ENCODE assay signal across 18 mouse cellular contexts in the genomic region with DNA sequence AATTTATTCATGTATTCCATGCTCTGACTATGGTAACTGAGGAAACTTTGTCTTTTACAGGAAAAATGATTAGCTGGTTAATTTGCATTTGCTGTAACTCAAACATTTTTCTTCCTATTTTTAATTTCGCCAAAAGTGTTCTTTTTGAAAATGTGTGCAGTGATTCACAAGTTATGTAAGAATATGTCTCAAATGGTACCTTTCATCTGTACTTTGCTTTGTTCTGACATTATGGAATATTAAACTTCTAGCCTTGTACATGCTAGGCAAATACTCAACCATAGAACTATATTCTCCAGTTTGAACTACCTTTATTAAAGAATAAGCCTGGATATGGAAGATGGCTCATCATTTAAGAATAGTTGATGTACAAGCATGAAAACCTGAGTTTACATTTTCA.
DNase-seq lines count a peak whose midpoint lies in the region; TF ChIP-seq lines count a peak whose summit lies in the region.
"Had no signal": no experiment of that assay in that cellular context is flagged by ENCODE, and none has a peak within 500 bp of the region (broad histone marks: within the 10 kb centered on the region; RNA-seq: fewer than 3 reads in every experiment).

No protein-coding gene starts in this region.

- TF ChIP-seq CTCF in layer of hippocampus, adult 2 months (conservative IDR thresholded peaks at IDR 0.05) = no peak
- TF ChIP-seq CTCF in left cerebral cortex, adult 2 months (IDR thresholded peaks at IDR 0.05) = no peak

- no peak overlapping the region for H3K4me3 ChIP-seq in layer of hippocampus, adult 2 months
- H3K4me3 ChIP-seq in left cerebral cortex, adult 2 months = no peak overlapping the region
- H3K4me3 ChIP-seq: embryonic facial prominence, embryonic 10.5 days; embryonic facial prominence, embryonic 12.5 days; forebrain, embryonic 13.5 days; forebrain, embryonic 15.5 days had no signal

- intact Hi-C loops in left cerebral cortex, adult 2 months (cut with DNase I) = loop anchor here (5.0 to 10.0 kb wide), 2 partner anchors 253 to 376 kb away; no protein-coding TSS in a partner anchor
- intact Hi-C loops in left cerebral cortex, postnatal 10 days (cut with DNase I) = no loop called here

- DNase-seq in layer of hippocampus, adult 2 months (ENCODE audit: low spot score in 2 of 2) = no peak
- DNase-seq in layer of hippocampus, postnatal 25 days (ENCODE audit: extremely low spot score in 1 of 2, low spot score in 1 of 2) = no peak
- no peak for DNase-seq in left cerebral cortex, adult 2 months (ENCODE audit: extremely low spot score in 1 of 2, low spot score in 2 of 2)
- no peak for DNase-seq in left cerebral cortex, postnatal 10 days (ENCODE audit: extremely low spot score in 1 of 2, low spot score in 2 of 2)
- DNase-seq in telencephalon, adult 2 months (ENCODE audit: low read depth, low spot score) = peak; percentile 41
- DNase-seq in liver = no peak
- DNase-seq: adrenal gland, adult 2 months; adrenal gland, postnatal 10 days; adrenal gland, postnatal 25 days; cerebellum, adult 11-12 months; cerebellum, adult 2 months; cerebellum, adult 9-10 months; cerebellum, postnatal 10 days; cerebellum, postnatal 25 days had no signal

- 0 out of 2 replicates have a peak overlapping the region, but pooled peaks have one; percentile 15 for H3K27ac ChIP-seq in layer of hippocampus, adult 2 months
- peak overlapping the region; percentile 63 for H3K27ac ChIP-seq in left cerebral cortex, adult 2 months
- H3K27ac ChIP-seq: embryonic facial prominence, embryonic 10.5 days; embryonic facial prominence, embryonic 12.5 days; forebrain, embryonic 13.5 days; forebrain, embryonic 15.5 days had no signal
